Mouse (Mus musculus): Measurements from ENCODE around the gene Notum.

The Notum gene

GRCm38 (mm10) chr11:120661076-120661460 is at the start of gene Notum:
Notum (minus strand) TSS chr11:120661175.
- no peak for DNase-seq (ENCODE audit: low read depth, low spot score)

- no peak for DNase-seq (ENCODE audit: low read depth, low spot score)
Measured at GRCm38 (mm10) chr11:120710672-120711071, 49.7 kb upstream of the Notum start.

GRCm38 (mm10) chr11:120709551-120709950 is 48.6 kb upstream of the Notum start:
- DNase-seq (ENCODE audit: low read depth, low spot score): no peak

GRCm38 (mm10) chr11:120707969-120708368 is 47.0 kb upstream of the Notum start:
- DNase-seq (ENCODE audit: low read depth, low spot score): no peak

- DNase-seq (ENCODE audit: low read depth, low spot score): no peak
Measured at GRCm38 (mm10) chr11:120707225-120707624, 46.2 kb upstream of the Notum start.

GRCm38 (mm10) chr11:120706120-120706519 is 45.1 kb upstream of the Notum start:
- no peak for DNase-seq (ENCODE audit: low read depth, low spot score)

- no peak for DNase-seq (ENCODE audit: low read depth, low spot score)
Measured at GRCm38 (mm10) chr11:120704486-120705325, 43.7 kb upstream of the Notum start.

- DNase-seq (ENCODE audit: low read depth, low spot score): no peak
Measured at GRCm38 (mm10) chr11:120703696-120704454, 42.9 kb upstream of the Notum start.

- DNase-seq (ENCODE audit: low read depth, low spot score): no peak
Measured at GRCm38 (mm10) chr11:120697741-120698140, 36.8 kb upstream of the Notum start.

GRCm38 (mm10) chr11:120696568-120696967 is 35.6 kb upstream of the Notum start:
- DNase-seq (ENCODE audit: low read depth, low spot score): no peak

GRCm38 (mm10) chr11:120695641-120696040 is 34.7 kb upstream of the Notum start:
- DNase-seq (ENCODE audit: low read depth, low spot score): no peak

GRCm38 (mm10) chr11:120695184-120695583 is 34.2 kb upstream of the Notum start:
- no peak for DNase-seq (ENCODE audit: low read depth, low spot score)

GRCm38 (mm10) chr11:120693461-120693860 is 32.5 kb upstream of the Notum start:
- no peak for DNase-seq (ENCODE audit: low read depth, low spot score)

GRCm38 (mm10) chr11:120692471-120693011 is 31.6 kb upstream of the Notum start:
- no peak for DNase-seq (ENCODE audit: low read depth, low spot score)

GRCm38 (mm10) chr11:120689365-120689764 is 28.4 kb upstream of the Notum start:
- no peak for DNase-seq (ENCODE audit: low read depth, low spot score)

- no peak for DNase-seq (ENCODE audit: low read depth, low spot score)
Measured at GRCm38 (mm10) chr11:120686650-120687272, 25.8 kb upstream of the Notum start.

GRCm38 (mm10) chr11:120684660-120685059 is 23.7 kb upstream of the Notum start:
- DNase-seq (ENCODE audit: low read depth, low spot score): no peak

GRCm38 (mm10) chr11:120684086-120684485 is 23.1 kb upstream of the Notum start:
- DNase-seq (ENCODE audit: low read depth, low spot score): no peak

- no peak for DNase-seq (ENCODE audit: low read depth, low spot score)
Measured at GRCm38 (mm10) chr11:120683536-120683935, 22.6 kb upstream of the Notum start.

GRCm38 (mm10) chr11:120682683-120683082 is 21.7 kb upstream of the Notum start:
- DNase-seq (ENCODE audit: low read depth, low spot score): no peak

GRCm38 (mm10) chr11:120679909-120680308 is 18.9 kb upstream of the Notum start:
- DNase-seq (ENCODE audit: low read depth, low spot score): no peak

GRCm38 (mm10) chr11:120676951-120677350 is 16.0 kb upstream of the Notum start:
- DNase-seq (ENCODE audit: low read depth, low spot score): no peak
